Mouse (Mus musculus) kidney, postnatal 0 days (tissue): ENCODE measurements at regions not wholly inside any gene's neighbourhood (a gene's known extent, or its start where the extent isn't known, plus 50 kb on each side); places are given as distances from the start of the nearest gene placed in this dataset.
A peak's percentile ranks its signal among the peaks of the same experiment; 100 is the strongest.

Experiments used
- ATAC-seq: fragments of 200-750 bp; cut with Nextera tagmentation; replicated peaks from 2 replicates; pipeline ENCODE4 v1.8.0; 2017; ENCODE audit warnings: low read depth, moderate number of reproducible peaks, moderate TSS enrichment, moderate library complexity; ENCODE audit not compliant: low FRiP score
- DNase-seq: peaks from one replicate; pipeline ENCODE4 v3.0.0-alpha.2; 2016; ENCODE audit warnings: low spot score
- H3K27ac ChIP-seq: fragments of 300-500 bp; sonication (generic); 2 replicates; pipeline ENCODE4 v1.5.1; 2014; ENCODE audit warnings: mild to moderate bottlenecking
- H3K27me3 ChIP-seq: fragments of 300-500 bp; sonication (generic); 2 replicates; pipeline ENCODE4 v1.6.1; 2014; ENCODE audit warnings: low read length, mixed read lengths; ENCODE audit not compliant: insufficient read depth
- H3K36me3 ChIP-seq: fragments of 300-500 bp; sonication (generic); 2 replicates; pipeline ENCODE4 v1.6.1; 2014; ENCODE audit warnings: low read length, mixed read lengths; ENCODE audit not compliant: insufficient read depth
- H3K4me1 ChIP-seq: fragments of 300-500 bp; sonication (generic); replicated peaks from 2 replicates; pipeline ENCODE4 v1.6.1; 2014; ENCODE audit warnings: antibody characterized with exemption, low read length, mixed read lengths; ENCODE audit not compliant: insufficient read depth
- H3K4me2 ChIP-seq: fragments of 300-500 bp; sonication (generic); 2 replicates; pipeline ENCODE4 v1.6.1; 2014; ENCODE audit warnings: mild to moderate bottlenecking, low read length, moderate library complexity, mixed read lengths
- H3K4me3 ChIP-seq: fragments of 300-500 bp; sonication (generic); replicated peaks from 2 replicates; pipeline ENCODE4 v1.5.1; 2014; ENCODE audit warnings: low read depth, low read length
- H3K9ac ChIP-seq: fragments of 300-500 bp; sonication (generic); 2 replicates; pipeline ENCODE4 v1.6.1; 2014; ENCODE audit warnings: low read depth, low read length
- H3K9me3 ChIP-seq: fragments of 300-500 bp; sonication (generic); replicated peaks from 2 replicates; pipeline ENCODE4 v1.6.1; 2016; ENCODE audit warnings: low read length, inconsistent platforms, mixed read lengths
- CTCF ChIP-seq: IDR thresholded peaks from 2 replicates; pipeline ENCODE4 v1.5.1; 2016; ENCODE audit warnings: antibody characterized with exemption, low read depth, mild to moderate bottlenecking, moderate library complexity
- WGBS: fragments of 180-500 bp; shearing (Covaris S2); extraction: QIAGEN DNeasy Blood & Tissue Kit; methylation state at CpG from one replicate; pipeline ENCODE4 v1.1.7; 2014; 5-methylcytosine and 5-hydroxymethylcytosine counted together

GRCm38 (mm10) chrX:105346420-105346819 is 153.2 kb upstream of the Cypt2 start:
- Histone ChIP-seq H3K4me1 (no peaks in the 10 kb centered on the region), H3K36me3 (no peaks in the 10 kb centered on the region), H3K4me3 (no peak overlapping the region), H3K4me2 (no peak overlapping the region), H3K9me3 (no peaks in the 10 kb centered on the region), H3K9ac (no peak overlapping the region), H3K27ac (no peak overlapping the region), H3K27me3 (no peaks in the 10 kb centered on the region)
- TF ChIP-seq CTCF: no peak
- 81% methylated on average over 3 of the region's 3 CpGs for WGBS
- DNase-seq (no peak), ATAC-seq (no peak)

GRCm38 (mm10) chrX:105366284-105366683 is 133.3 kb upstream of the Cypt2 start:
- H3K9me3 ChIP-seq: no peaks in the 10 kb centered on the region
- no peak for DNase-seq
- WGBS: 23% methylated on average over 2 of the region's 2 CpGs
- no peak overlapping the region for H3K9ac ChIP-seq
- ATAC-seq: no peak
- H3K4me3 ChIP-seq: no peak overlapping the region
- H3K4me2 ChIP-seq: no peak overlapping the region
- H3K4me1 ChIP-seq: no peaks in the 10 kb centered on the region
- no peaks in the 10 kb centered on the region for H3K27me3 ChIP-seq
- TF ChIP-seq CTCF: no peak
- H3K36me3 ChIP-seq: no peaks in the 10 kb centered on the region
- no peak overlapping the region for H3K27ac ChIP-seq

GRCm38 (mm10) chrX:105367979-105368378 is 131.6 kb upstream of the Cypt2 start:
- H3K4me1 ChIP-seq: no peaks in the 10 kb centered on the region
- H3K36me3 ChIP-seq: no peaks in the 10 kb centered on the region
- H3K9me3 ChIP-seq: no peaks in the 10 kb centered on the region
- no peak for TF ChIP-seq CTCF
- 69% methylated on average over 2 of the region's 2 CpGs for whole genome bisulfite sequencing
- DNase-seq: no peak
- H3K4me2 ChIP-seq: no peak overlapping the region
- H3K4me3 ChIP-seq: no peak overlapping the region
- no peak overlapping the region for H3K27ac ChIP-seq
- H3K9ac ChIP-seq: no peak overlapping the region
- no peaks in the 10 kb centered on the region for H3K27me3 ChIP-seq
- no peak for ATAC-seq

GRCm38 (mm10) chrX:105390506-105390905 is 109.1 kb upstream of the Cypt2 start:
- no peaks in the 10 kb centered on the region for H3K27me3 ChIP-seq
- DNase-seq: no peak
- no peaks in the 10 kb centered on the region for H3K9me3 ChIP-seq
- no peaks in the 10 kb centered on the region for H3K4me1 ChIP-seq
- no peak overlapping the region for H3K4me3 ChIP-seq
- H3K4me2 ChIP-seq: no peak overlapping the region
- no peak for TF ChIP-seq CTCF
- no peak overlapping the region for H3K27ac ChIP-seq
- no peaks in the 10 kb centered on the region for H3K36me3 ChIP-seq
- no peak for ATAC-seq
- no peak overlapping the region for H3K9ac ChIP-seq
- WGBS: 68% methylated on average over 1 of the region's 1 CpGs

- H3K4me1 ChIP-seq: no peaks in the 10 kb centered on the region
- ATAC-seq: no peak
- no peak overlapping the region for H3K9ac ChIP-seq
- no peaks in the 10 kb centered on the region for H3K36me3 ChIP-seq
- TF ChIP-seq CTCF: no peak
- DNase-seq: no peak
- no peaks in the 10 kb centered on the region for H3K27me3 ChIP-seq
- H3K4me3 ChIP-seq: no peak overlapping the region
- H3K4me2 ChIP-seq: no peak overlapping the region
- no peak overlapping the region for H3K27ac ChIP-seq
- no peaks in the 10 kb centered on the region for H3K9me3 ChIP-seq
Observed at GRCm38 (mm10) chrX:105391029-105391428, 108.5 kb upstream of the Cypt2 start.

GRCm38 (mm10) chrX:105391680-105392462 is 107.7 kb upstream of the Cypt2 start:
- H3K4me2 ChIP-seq: no peak overlapping the region
- no peaks in the 10 kb centered on the region for H3K4me1 ChIP-seq
- no peaks in the 10 kb centered on the region for H3K9me3 ChIP-seq
- no peak; the same call in 1 of the 2 replicates for ATAC-seq
- TF ChIP-seq CTCF: no peak
- H3K9ac ChIP-seq: no peak overlapping the region
- H3K4me3 ChIP-seq: no peak overlapping the region
- 28% methylated on average over 8 of the region's 8 CpGs for WGBS
- H3K36me3 ChIP-seq: no peaks in the 10 kb centered on the region
- H3K27me3 ChIP-seq: no peaks in the 10 kb centered on the region
- peak; percentile 51 for DNase-seq
- no peak overlapping the region for H3K27ac ChIP-seq

GRCm38 (mm10) chrX:105393259-105393658 is 106.3 kb upstream of the Cypt2 start:
- H3K27ac ChIP-seq: no peak overlapping the region
- no peak overlapping the region for H3K9ac ChIP-seq
- no peak overlapping the region for H3K4me2 ChIP-seq
- no peaks in the 10 kb centered on the region for H3K36me3 ChIP-seq
- no peaks in the 10 kb centered on the region for H3K27me3 ChIP-seq
- WGBS: 39% methylated on average over 11 of the region's 11 CpGs
- ATAC-seq: no peak
- no peaks in the 10 kb centered on the region for H3K4me1 ChIP-seq
- no peak overlapping the region for H3K4me3 ChIP-seq
- peak; percentile 4 for DNase-seq
- no peaks in the 10 kb centered on the region for H3K9me3 ChIP-seq
- no peak for TF ChIP-seq CTCF
